Mouse (Mus musculus): ENCODE measurements at regions not wholly inside any gene's neighbourhood (a gene's known extent, or its start where the extent isn't known, plus 50 kb on each side); places are given as distances from the start of the nearest gene placed in this dataset.

DNA sequence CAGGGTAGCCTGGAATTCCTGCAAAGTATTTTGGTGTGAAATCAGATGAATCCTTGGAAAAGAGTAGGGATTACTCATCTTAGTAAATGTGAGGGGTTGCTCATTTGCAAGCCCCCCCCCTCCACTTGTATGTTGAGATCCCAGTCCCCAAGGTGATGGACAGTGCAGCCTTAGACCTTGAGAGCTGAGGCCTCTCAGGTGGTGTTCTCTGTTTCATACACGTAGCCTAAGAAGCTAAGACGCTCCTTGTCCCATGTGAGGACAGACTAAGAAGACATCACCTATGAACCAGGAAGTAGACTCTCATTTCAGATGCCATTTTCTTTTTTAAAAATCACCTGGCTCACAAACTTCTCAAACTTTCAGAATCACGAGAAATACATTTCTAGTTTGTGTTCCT is 67.6 kb upstream of the Map3k1 start:
- TF ChIP-seq CTCF (IDR thresholded peaks at IDR 0.05; ENCODE audit: control insufficient read depth, insufficient read depth, insufficient replicate concordance, low read depth, low read length) (no peak), POLR2A (IDR thresholded peaks at IDR 0.05; ENCODE audit: control insufficient read depth, low read depth, low read length) (no peak)
